Mouse (Mus musculus): ENCODE results near the gene Syne1.

- TF ChIP-seq HCFC1 (IDR thresholded peaks at IDR 0.05; ENCODE audit: borderline replicate concordance, insufficient read depth, low read length) (no peak), MAFK (IDR thresholded peaks at IDR 0.05; ENCODE audit: insufficient read depth, low read depth, low read length) (no peak), CHD2 (IDR thresholded peaks at IDR 0.05; ENCODE audit: low read depth, low read length) (no peak), ZNF384 (IDR thresholded peaks at IDR 0.05; ENCODE audit: low read depth, low read length) (no peak)
Measured at GRCm38 (mm10) chr10:5141471-5141870, 409.8 kb downstream of the Syne1 start.
